Mouse (Mus musculus): ENCODE data around the gene Dok3.

Gene Dok3

GRCm38 (mm10) chr13:55507877-55508276 lies 21.2 kb downstream of the Dok3 start:
- DNase-seq (ENCODE audit: low spot score in 2 of 2), result no peak

GRCm38 (mm10) chr13:55506697-55507096 lies 22.4 kb downstream of the Dok3 start:
- DNase-seq (ENCODE audit: low spot score in 2 of 2), result no peak

- DNase-seq (ENCODE audit: low spot score in 2 of 2), result no peak
Measured at GRCm38 (mm10) chr13:55505810-55506209, 23.3 kb downstream of the Dok3 start.

- DNase-seq (ENCODE audit: low spot score in 2 of 2), result no peak
Measured at GRCm38 (mm10) chr13:55504390-55504789, 24.7 kb downstream of the Dok3 start.

- DNase-seq (ENCODE audit: low spot score in 2 of 2), result no peak
Measured at GRCm38 (mm10) chr13:55502405-55502804, 26.7 kb downstream of the Dok3 start.

GRCm38 (mm10) chr13:55500575-55500974 lies 28.5 kb downstream of the Dok3 start:
- DNase-seq (ENCODE audit: low spot score in 2 of 2), result no peak

- no peak for DNase-seq (ENCODE audit: low spot score in 2 of 2)
Measured at GRCm38 (mm10) chr13:55498906-55499305, 30.2 kb downstream of the Dok3 start.

- no peak for DNase-seq (ENCODE audit: low spot score in 2 of 2)
Measured at GRCm38 (mm10) chr13:55496661-55497060, 32.4 kb downstream of the Dok3 start.

GRCm38 (mm10) chr13:55495702-55496101 lies 33.4 kb downstream of the Dok3 start:
- DNase-seq (ENCODE audit: low spot score in 2 of 2), result no peak

GRCm38 (mm10) chr13:55494883-55495621 lies 34.0 kb downstream of the Dok3 start:
- no peak for DNase-seq (ENCODE audit: low spot score in 2 of 2)

- DNase-seq (ENCODE audit: low spot score in 2 of 2), result no peak
Measured at GRCm38 (mm10) chr13:55494257-55494656, 34.8 kb downstream of the Dok3 start.

GRCm38 (mm10) chr13:55487578-55488498 lies 41.3 kb downstream of the Dok3 start, which contains the start of gene Dbn1:
Gene Dbn1 (minus strand): TSS chr13:55488111.
- peak in 1 of 2 experiments; percentile 61 for DNase-seq (ENCODE audit: low spot score in 2 of 2)

GRCm38 (mm10) chr13:55486916-55487577 lies 42.0 kb downstream of the Dok3 start:
- DNase-seq (ENCODE audit: low spot score in 2 of 2), result no peak

GRCm38 (mm10) chr13:55486029-55486794 lies 42.9 kb downstream of the Dok3 start:
- no peak for DNase-seq (ENCODE audit: low spot score in 2 of 2)

- DNase-seq (ENCODE audit: low spot score in 2 of 2), result no peak
Measured at GRCm38 (mm10) chr13:55484520-55485088, 44.5 kb downstream of the Dok3 start.

GRCm38 (mm10) chr13:55483593-55483992 lies 45.5 kb downstream of the Dok3 start:
- DNase-seq (ENCODE audit: low spot score in 2 of 2), result peak; percentile 92 to 96

- no peak for DNase-seq (ENCODE audit: low spot score in 2 of 2)
Measured at GRCm38 (mm10) chr13:55483071-55483470, 46.0 kb downstream of the Dok3 start.

GRCm38 (mm10) chr13:55482542-55482941 lies 46.6 kb downstream of the Dok3 start:
- no peak for DNase-seq (ENCODE audit: low spot score in 2 of 2)

- DNase-seq (ENCODE audit: low spot score in 2 of 2), result no peak
Measured at GRCm38 (mm10) chr13:55479929-55480328, 49.2 kb downstream of the Dok3 start.

GRCm38 (mm10) chr13:55479008-55479407 lies 50.1 kb downstream of the Dok3 start:
- no peak for DNase-seq (ENCODE audit: low spot score in 2 of 2)

GRCm38 (mm10) chr13:55478036-55478435 lies 51.1 kb downstream of the Dok3 start:
- DNase-seq (ENCODE audit: low spot score in 2 of 2), result peak in 1 of 2 experiments; percentile 51

Data from frontal cortex, postnatal 10 days (tissue).